Mouse (Mus musculus) C2C12 (cell line): ENCODE measurements around the gene Acod1.

Experiments
- CEBPB ChIP-seq: IDR thresholded peaks from one replicate; pipeline ENCODE4 v1.6.1; 2011; ENCODE audit warnings: low read depth, mild to moderate bottlenecking, control low read depth, moderate library complexity
- CTCF ChIP-seq: IDR thresholded peaks from one replicate; pipeline ENCODE4 v1.5.1; 2011; ENCODE audit not compliant: control insufficient read depth, insufficient read depth, insufficient read length
- MAX ChIP-seq: IDR thresholded peaks from one replicate; pipeline ENCODE4 v1.6.1; 2011; ENCODE audit warnings: mild to moderate bottlenecking, control low read depth
- MYOD1 ChIP-seq: IDR thresholded peaks from one replicate; pipeline ENCODE4 v1.6.1; 2011; ENCODE audit warnings: low read depth; ENCODE audit not compliant: control insufficient read depth, insufficient read length
- MYOG ChIP-seq: IDR thresholded peaks from one replicate; pipeline ENCODE4 v1.6.1; 2011; ENCODE audit not compliant: control insufficient read depth, insufficient read length; ENCODE audit errors: extremely low read depth
- USF1 ChIP-seq: IDR thresholded peaks from one replicate; pipeline ENCODE4 v1.6.1; 2011; ENCODE audit warnings: low read depth, mild to moderate bottlenecking, control low read depth, moderate library complexity

DNA sequence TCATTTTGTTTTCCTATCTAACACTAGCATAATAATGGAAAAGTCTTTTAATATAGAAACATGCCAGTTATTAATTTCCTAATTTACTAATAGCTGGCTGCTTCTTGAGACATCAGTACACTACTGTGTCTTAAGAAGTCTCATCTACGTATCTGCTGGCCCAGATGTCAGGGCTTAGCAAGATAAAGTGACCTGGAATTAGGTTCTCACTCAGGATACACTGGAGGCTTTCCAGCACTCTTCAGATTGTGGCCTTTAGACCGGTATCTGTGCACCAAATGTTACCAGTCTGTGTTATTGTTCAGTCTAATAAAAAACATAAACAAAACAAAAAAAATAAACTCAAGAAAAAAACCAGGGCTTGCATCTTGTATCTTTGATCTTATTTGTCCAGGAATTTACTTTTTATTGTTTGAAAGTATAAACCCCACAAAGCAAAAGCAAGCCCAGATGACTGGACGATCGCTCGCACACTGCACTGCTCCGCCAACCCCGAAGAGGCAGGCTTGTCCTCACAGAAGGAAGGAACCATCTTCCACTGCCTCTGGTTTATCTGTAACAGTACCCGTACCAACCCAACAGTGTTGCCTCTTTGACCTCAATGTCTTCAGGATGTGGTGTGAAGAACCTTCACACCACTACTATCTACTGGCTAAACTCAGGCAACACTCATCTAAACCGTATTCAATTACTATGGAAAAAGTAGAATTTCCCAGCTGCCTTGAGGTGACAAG, 30.7 kb downstream of the Acod1 start:
- no peak for TF ChIP-seq CTCF
- no peak for TF ChIP-seq USF1
- TF ChIP-seq MYOG: no peak
- TF ChIP-seq MAX: no peak
- TF ChIP-seq CEBPB: no peak
- no peak for TF ChIP-seq MYOD1
